Mouse (Mus musculus) hematopoietic stem cell, adult 5-6 weeks (primary cell): ENCODE data around the gene Rsad2. TPM values are rescaled to one million over a fixed set of nuclear protein-coding genes. Genes with fewer than 3 reads are reported as not detected.
"Not testable (repeated sequence)": the region's sequence is repeated elsewhere in the genome, so short reads cannot be mapped to it uniquely, and the experiment has no call there.

Source experiments
- ATAC-seq, 2 experiments: fragments of 125-278 bp in 1 of 2; replicated peaks in 1 of 2; 2 replicates each; pipeline ENCODE4 v1.8.0; 2016 to 2017; ENCODE audit warnings: inconsistent platforms in 2 of 2, mild to moderate bottlenecking in 2 of 2, moderate number of reproducible peaks in 2 of 2, low read depth in 1 of 2, moderate TSS enrichment in 1 of 2; ENCODE audit not compliant: low FRiP score in 2 of 2, poor library complexity in 2 of 2, severe bottlenecking in 2 of 2, insufficient read depth in 1 of 2, low TSS enrichment in 1 of 2
- total RNA-seq: library from RNA; stranded (forward); fragments of 172-1452, 232-1000 nt; gene quantifications from 2 replicates; pipeline ENCODE4 v1.2.3, GENCODE M21; 2017

Gene Rsad2
- total RNA-seq, 1 experiment from 2014 or later: 8.9 TPM

DNA sequence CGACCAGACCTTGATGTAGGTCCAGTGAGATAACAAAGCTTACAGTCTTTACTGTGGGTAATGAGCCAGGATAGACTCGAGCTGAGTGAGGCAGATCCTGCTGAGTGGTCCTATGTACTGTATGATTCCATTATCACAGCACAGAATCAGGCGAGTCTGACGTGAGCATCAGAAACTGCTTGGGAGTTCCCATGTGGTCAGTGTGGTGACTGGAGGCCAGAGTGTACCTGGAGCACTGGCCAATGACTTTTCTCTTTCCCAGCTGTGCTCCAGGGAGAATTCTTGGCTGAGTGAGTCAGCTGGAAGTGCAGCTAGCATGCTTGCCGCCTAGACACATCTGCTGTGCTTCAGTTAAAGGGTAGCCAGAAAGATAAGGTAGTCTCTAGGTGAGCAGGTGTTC is 1.6 kb downstream of the Rsad2 start:
- no peak for ATAC-seq

DNA sequence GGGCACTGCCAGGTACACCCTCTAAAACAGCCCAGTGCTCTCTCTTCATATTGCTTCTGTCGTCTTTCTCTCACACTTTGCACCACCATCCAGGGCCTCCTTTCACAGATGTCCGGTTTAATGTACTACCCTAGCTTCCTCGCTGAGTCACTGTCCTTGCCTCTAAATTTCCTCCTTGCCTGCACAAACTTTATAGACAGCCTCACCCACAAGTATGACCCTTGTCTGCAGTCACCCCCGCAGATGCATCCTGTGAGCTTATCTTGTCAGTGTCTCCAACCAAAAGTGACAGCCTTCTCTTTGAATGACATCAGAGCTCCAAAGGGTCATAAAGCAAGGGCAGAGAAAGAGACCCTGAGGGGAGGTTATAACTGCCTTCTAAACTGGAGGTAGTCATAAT is 3.3 kb downstream of the Rsad2 start:
- no peak for ATAC-seq

DNA sequence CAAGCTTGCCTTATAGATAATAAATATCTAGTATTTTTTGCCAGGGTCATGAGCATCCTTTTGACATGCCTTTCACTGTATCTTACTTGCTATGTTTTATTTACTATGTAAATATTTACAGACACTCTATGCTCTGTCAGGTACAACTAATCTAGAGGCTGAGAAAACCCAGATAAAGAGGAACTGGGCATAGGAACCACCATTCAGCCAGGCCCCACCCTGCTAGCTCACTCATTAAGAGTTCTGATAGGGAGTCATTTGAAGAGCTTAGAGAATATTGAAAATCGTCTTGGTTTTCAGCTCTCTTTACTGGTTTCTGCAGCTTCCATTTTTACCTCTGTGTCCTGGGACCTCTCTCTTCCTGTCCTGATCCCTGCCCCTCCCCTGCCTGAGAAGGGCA is 5.1 kb downstream of the Rsad2 start:
- ATAC-seq: no peak

DNA sequence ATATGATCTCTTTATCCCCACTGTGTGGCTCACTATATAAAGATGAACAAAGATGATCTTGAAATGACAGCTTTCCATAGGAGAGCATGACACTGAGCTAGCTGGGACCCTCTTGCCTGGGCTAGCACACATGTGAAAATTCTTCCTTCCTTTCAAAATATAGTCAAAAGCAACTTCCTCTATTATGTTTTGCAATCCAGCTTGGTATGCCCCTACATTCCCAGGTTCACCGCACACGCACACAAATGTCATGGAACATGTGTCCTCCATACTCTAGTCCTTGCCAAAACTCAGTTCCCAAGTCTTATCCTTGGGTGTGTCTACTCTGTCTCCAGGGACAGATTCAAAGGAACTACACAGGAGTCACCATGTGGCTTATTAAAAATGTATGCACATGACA is 6.8 kb downstream of the Rsad2 start:
- peak in 1 of 2 experiments; percentile 31; a peak in 1 of 4 replicates for ATAC-seq

DNA sequence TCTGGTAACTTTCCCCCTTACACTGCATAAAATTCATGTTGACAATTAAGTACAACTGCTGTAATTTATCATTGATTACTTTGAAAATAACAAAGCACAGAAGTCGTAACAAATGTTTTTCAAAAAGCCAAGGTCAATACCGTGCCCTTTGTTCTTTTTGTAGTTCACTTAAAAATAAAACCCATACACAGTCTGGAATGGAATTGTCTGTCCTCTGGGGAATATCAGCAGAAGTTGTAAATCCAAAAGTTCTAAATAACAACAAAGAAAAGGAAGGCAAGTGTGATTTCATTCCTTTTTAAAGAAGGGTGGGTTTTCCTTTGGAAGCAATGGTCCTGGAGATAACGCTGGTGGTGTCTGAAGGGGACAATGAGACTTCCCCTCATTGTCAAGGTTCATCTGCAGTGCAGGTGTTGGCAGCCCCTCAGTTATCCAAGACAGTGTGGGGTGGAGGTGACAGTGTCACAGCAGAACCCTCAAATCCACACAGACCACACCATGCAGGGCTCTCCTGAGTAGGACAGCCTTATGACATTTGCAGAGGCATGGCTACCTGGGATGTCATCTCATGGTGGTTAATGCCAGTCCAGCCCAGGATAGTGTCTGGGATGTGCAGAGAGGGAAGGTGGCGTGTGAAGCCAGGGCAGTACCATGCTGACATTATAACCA is 9.7 kb downstream of the Rsad2 start:
- no peak for ATAC-seq

DNA sequence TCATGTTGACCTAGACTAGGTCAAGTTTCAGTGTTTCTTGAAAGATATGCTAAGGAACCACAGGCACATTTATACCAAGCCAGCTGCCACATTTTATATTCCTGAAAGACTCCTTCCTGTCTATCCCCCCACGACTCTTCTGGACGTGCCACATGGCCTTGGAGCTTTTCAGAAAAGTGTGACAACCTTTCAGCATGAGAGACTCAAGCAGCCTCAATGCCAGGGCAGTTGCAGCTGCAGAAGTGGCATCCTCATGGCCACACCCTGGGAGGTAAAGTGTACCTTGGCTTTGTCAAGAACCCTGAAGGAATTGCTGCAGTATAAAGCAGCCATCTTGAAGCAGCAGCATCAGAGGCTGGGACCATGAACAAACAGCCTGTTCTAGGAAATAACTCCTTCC is 11.7 kb downstream of the Rsad2 start:
- ATAC-seq: no peak

DNA sequence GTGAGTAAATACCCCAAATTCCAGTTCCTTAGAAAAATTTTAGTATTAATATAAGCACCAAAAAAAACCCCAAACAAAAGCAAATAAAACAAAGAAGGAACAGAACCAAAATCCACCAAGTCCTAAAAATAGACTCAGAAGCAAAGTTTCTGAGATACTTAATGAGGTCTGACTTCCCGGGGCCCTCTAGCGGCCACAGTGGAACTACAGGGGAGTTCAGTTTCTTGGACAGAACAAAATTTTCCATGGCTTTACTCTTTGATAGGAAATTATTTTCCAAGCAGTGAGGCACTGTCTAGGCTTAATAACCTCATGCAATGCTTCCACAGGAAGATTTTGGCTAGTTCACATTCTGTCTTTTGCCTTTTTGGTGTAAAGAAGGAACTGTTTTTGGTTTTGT is 12.2 kb downstream of the Rsad2 start:
- ATAC-seq: peak; percentile 60 to 61; a peak in 3 of 4 replicates

DNA sequence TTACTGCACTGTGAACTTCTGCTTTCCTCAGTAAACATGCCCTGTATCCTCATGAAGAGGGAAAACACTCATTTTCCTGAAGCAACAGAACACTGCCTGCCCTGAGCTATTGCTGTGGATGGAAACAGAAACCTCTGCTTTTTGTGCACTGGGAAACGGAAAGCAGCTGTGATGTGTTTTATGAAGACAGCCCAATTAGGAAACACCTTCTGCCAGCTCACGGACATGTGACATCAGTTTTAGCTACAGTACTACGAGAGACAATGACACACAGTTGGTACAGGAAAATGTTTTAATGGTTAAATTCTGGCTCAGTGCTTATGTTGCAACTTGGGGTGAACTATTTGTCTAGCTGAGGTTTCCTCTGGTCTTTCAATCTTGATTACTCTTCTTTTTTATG is 16.9 kb downstream of the Rsad2 start:
- ATAC-seq: peak; percentile 74 to 79

DNA sequence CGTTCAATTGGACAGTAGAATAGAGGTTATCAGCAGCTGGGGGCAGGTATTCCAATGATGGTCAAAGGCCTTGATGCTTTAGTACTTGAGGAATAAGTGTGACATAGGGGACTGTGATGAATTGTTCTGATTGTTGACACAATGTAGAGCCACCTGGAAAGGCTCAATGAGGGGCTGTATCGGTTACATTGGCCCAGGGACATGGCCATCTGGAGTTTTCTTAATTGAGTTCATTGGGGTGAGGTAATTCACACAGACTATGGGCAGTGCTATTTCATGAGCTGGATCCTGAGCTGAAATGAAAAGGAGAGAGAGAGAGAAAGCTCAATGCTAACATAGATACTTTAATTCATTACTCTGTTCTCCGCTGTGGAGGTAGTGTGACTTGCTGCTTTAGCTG is 18.3 kb downstream of the Rsad2 start:
- no peak for ATAC-seq

DNA sequence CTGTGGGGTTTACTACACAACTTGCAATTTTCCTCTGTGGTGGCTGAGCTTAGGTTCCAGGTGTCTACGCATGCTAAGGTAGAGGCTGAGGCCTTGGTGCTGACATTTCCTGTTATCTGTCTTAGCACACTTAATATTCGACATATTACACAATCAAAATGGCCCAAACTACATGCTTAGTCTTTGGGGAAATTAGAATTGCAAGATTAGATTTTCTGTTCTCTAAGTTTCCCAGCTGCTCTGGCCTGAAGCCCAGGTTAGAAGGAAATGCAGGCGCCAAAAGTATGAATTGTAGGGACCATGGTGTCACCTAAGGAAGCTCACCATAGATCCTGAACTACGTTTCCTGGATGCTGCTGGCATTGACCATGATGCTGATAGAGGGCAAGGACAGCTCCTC is 19.9 kb downstream of the Rsad2 start:
- no peak for ATAC-seq

DNA sequence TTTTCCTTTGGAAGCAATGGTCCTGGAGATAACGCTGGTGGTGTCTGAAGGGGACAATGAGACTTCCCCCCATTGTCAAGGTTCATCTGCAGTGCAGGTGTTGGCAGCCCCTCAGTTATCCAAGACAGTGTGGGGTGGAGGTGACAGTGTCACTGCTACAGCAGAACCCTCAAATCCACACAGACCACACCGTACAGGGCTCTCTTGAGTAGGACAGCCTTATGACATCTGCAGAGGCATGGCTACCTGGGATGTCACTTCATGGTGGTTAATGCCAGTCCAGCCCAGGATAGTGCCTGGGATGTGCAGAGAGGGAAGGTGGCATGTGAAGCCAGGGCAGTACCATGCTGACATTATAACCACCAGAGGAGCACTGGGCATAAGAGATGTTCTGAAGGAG is 27.5 kb downstream of the Rsad2 start:
- ATAC-seq: not testable (repeated sequence)

DNA sequence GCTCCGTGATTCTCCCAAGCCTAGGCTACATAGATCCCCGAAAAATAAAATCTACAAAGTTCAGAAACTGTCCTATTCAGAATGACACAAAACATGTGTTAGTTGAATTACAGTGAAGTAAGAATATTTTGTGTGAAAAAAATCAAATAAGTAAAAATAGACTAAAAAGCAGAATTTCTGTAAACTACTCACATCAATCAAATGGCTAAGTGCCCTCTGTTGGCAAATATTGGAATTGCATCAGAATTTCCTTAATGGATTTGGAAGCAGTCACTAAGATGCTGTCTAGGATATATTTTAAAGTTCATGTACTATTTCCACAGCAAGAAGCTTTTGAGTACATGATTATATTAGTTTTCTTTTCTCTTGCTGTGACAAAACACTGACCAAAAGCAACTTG is 31.4 kb downstream of the Rsad2 start:
- ATAC-seq: no peak

DNA sequence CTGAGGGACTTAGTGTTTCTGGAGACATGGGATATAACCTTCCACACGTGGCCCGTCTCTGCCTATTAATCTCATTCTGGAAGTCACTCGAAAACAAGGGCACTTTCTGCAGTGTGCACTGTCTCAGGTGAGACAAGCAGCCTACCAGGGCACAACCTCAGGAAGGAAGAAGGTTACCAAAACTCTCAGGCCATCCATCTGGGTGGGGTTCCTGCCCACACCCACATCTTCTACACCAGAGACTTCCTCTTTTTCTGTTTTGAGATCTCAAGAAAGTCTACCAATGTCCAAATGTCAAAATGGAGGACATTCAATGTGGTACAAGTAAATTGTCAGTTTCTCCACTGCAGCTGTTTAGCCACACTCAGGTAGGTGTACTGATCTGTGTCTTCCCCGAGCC is 37.9 kb downstream of the Rsad2 start:
- ATAC-seq: peak; percentile 81 to 82

DNA sequence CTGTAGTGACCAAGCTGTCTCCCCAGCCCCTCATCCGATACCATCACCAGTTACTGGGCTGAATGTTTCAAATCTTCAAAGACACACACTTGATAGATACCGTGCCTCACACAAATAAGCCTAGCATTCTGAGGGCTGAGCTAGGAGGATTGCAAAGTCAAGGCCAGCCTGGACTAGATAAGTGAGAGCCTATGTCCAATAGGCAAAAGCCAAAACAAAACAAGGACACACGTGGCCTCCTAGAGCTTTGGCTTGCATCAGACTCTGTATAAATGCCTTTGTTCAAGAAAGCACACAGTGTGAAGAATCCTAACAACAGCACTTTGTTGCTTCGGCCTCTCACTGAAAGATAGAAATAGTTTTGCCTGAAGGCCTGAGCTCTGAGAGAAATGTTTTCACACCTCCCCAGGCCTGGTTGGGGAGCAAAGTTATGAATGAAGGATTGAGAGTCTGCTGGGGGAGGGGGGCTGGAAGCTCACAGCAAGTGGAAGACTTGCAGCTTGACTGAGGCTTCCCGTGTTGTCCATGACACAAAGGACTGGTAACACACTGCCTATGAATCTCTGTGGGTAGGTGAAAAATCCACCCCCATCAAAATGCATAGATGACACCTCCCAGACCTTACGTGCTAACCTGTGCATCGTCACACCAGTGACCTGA is 39.5 kb downstream of the Rsad2 start:
- ATAC-seq: no peak

DNA sequence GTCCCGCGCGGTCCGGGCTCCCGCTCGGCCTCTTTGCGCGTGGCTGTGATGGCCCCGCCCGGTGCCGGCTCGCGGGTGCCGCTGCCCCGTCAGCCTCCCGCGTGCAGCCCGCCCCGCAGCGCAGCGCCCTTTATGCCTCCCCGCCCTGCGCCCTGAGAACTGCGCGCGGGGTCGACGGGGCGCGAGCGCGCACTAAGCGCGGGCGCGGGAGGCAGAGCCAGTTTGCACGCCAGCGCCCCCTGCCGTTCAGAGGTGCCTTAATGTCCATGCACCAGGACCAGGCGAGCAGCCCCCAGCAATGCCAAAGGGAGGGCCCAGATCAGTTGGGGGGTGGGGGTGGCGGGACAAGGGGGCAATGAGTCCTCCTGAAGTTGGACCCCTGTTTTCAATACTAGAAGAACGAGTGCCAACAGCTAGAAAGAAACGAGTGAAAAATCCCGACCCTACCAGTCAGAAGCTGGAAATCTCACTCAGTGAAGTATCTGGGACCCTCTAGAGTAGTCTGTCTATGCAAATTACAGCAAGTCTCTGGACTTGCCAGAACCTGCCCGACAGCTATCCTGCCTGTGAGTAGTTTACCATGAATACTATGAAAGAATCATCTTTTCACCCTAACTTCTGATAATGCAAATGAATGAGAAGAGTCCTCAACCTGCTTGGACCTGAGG is 41.0 kb downstream of the Rsad2 start, which contains the start of gene Rnf144a:
Rnf144a (minus strand) TSS at position 151 of the 668 bp plus-strand sequence.
- ATAC-seq: peak; percentile 71 to 74

DNA sequence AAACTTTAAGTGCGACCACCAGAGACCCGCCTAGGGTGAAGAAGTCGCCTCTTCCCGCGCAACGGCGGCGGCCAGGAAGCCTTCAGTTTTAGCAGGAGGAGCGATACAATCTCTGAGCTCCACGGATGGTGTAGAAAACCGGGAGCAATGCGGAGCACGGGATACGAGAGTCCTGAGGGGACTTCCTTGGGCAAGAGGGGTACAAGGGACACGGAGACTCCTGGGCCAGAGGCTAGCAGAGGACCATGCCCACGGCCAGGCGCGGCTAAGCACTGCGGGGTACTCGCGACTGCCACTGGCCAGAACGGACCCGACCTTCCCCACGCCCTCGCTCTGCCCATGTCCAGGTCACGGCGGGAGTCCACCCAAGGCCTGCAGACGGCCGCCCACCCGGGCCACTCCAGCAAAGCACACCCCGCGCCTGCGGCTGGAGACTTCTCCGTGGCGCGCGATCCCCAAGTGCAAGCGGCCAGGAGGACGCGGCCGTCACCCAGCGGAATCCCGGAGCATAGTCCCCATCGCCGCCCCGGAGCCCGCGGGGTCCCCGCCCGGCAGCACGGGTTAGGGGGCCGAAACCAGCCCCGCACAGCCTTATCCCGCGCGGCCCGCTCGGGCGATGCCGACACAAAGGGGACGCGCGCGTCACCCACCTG is 41.7 kb downstream of the Rsad2 start:
- peak in 1 of 2 experiments; percentile 29; a peak in 1 of 4 replicates for ATAC-seq

DNA sequence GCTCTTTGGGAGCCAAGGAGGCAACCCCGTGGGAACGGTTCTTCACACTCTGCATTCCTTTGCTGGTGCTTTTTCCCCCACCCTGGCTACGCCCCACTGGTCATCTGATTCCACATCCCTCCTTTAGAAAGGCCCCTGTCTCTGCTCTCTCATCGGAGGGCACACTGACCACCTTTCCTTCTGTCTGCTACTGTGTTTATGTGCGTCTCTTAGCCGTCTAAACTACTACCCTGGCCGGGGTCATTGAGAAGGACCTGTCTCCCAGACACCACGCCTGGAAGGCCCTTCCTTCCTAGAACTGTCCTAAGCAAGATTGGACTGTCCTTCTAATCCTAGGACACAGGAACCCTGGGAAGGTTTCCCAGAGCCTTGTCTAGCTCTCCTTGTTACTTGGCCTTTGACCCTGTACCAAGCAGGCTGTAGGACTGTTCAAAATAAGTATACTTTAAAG is 42.3 kb downstream of the Rsad2 start:
- no peak for ATAC-seq

DNA sequence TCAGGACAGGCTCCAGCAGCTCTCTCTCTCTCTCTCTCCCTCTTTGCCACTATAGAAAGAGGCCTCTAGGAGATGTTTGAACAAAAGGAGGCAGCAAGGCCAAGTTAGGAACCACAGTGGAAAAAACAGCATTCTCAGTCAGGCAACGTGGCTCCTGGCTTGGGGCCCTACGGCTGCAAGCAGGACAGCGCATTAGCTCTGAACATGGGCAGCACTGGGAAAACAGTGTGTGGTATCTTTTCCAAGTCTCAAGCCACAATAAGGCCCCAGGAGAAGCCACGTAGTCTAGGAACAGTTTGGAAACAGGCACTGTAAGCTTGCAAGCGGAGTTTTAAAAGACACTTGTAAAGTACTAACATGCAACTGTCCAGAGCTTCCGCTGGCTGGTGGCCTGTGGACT is 43.5 kb downstream of the Rsad2 start:
- ATAC-seq: no peak
